Mouse (Mus musculus): ENCODE results near the gene Fas. TPM values are rescaled to one million over a fixed set of nuclear protein-coding genes. Genes with fewer than 3 reads are reported as not detected.

The Fas gene
- polyA plus RNA-seq, 1 experiment from 2014 or later, result 6.6 TPM

DNA sequence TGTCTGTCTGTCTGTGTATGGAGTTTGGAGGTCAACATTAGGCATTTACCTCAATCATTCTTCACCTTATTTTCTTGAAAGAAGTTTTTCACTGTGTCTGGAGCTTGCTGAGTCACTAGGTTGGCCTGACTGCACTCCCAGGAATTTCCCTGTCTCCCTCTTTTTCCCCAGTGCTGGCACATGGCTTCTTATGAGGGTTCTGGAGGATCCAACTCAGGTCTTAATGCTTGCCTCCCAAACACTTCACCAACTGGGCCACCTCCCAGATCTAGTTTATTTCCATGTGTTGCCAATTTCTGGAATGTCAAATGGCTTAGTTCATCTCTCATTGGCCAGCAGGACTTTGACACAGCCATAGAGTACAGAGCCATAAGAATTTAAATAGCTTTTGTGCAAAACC, 14.5 kb downstream of the Fas start:
- Histone ChIP-seq H3K36me3 (ENCODE audit: control insufficient read depth, insufficient read depth) (no peaks in the 10 kb centered on the region), H3K9me3 (replicated peaks; ENCODE audit: control insufficient read depth, low read length) (no peaks in the 10 kb centered on the region), H3K27me3 (ENCODE audit: control insufficient read depth, insufficient read depth, low read length) (no peaks in the 10 kb centered on the region), H3K9ac (ENCODE audit: low read length) (no peak overlapping the region), H3K4me2 (ENCODE audit: low read depth, low read length) (no peak overlapping the region), H3K4me1 (ENCODE audit: control insufficient read depth, insufficient read depth, low read length) (no peaks in the 10 kb centered on the region), H3K27ac (ENCODE audit: low read length) (no peak overlapping the region), H3K4me3 (ENCODE audit: low read length) (no peak overlapping the region)
- ATAC-seq (replicated peaks; ENCODE audit: extremely low read depth, insufficient read depth, low FRiP score), result no peak

DNA sequence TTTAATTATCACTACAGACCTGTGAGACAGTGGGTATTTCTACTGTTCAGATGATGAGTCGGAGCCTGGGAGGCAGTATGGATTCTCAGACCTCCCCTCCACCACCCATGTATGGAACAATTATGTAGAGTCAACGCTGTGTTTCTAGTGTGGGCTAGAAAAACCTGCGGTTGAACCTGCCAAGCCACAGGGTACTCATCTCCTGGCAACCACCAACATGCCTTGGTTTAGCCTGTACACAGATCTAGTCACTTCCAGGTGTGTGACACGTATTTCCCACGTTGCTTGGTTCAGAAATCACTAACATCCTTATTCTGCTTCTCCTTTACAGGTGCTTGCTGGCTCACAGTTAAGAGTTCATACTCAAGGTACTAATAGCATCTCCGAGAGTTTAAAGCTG, 16.3 kb downstream of the Fas start:
- no peaks in the 10 kb centered on the region for H3K9me3 ChIP-seq (replicated peaks; ENCODE audit: control insufficient read depth, low read length)
- H3K4me3 ChIP-seq (ENCODE audit: low read length), result no peak overlapping the region
- no peak overlapping the region for H3K27ac ChIP-seq (ENCODE audit: low read length)
- H3K27me3 ChIP-seq (ENCODE audit: control insufficient read depth, insufficient read depth, low read length), result no peaks in the 10 kb centered on the region
- H3K4me1 ChIP-seq (ENCODE audit: control insufficient read depth, insufficient read depth, low read length), result no peaks in the 10 kb centered on the region
- WGBS, result 74% methylated on average over 6 of the region's 6 CpGs
- H3K9ac ChIP-seq (ENCODE audit: low read length), result no peak overlapping the region
- no peak overlapping the region for H3K4me2 ChIP-seq (ENCODE audit: low read depth, low read length)
- H3K36me3 ChIP-seq (ENCODE audit: control insufficient read depth, insufficient read depth), result no peaks in the 10 kb centered on the region
- no peak for ATAC-seq (replicated peaks; ENCODE audit: extremely low read depth, insufficient read depth, low FRiP score)

DNA sequence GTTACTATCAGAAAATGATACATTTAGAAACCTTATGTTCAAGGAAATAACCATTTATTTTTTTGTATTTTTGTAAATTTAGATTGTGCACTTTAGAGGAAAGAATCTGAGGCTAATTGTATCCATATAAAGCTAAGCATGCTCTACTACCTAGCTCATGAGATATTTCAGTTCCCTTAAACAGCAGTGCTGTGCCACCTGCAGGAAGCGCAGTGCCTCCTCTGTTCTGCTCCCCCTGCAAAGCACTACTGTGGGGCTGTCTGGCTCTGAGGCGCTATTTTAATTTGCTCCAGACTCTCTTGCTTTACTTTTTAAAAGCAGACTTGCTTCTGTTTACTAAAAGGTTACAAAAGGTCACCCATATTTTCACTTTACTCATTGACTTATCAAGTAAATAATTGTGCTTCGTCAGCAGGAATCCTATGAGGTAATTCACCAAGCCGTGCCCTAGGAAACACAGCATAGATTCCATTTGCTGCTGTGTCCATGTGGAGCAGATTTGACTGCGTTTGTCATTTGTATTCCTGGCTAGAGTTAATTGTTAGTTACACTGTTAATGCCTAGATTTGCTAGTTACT, 21.8 kb downstream of the Fas start:
- no peak for ATAC-seq (replicated peaks; ENCODE audit: extremely low read depth, insufficient read depth, low FRiP score)
- H3K27me3 ChIP-seq (ENCODE audit: control insufficient read depth, insufficient read depth, low read length), result no peaks in the 10 kb centered on the region
- no peak overlapping the region for H3K27ac ChIP-seq (ENCODE audit: low read length)
- no peaks in the 10 kb centered on the region for H3K9me3 ChIP-seq (replicated peaks; ENCODE audit: control insufficient read depth, low read length)
- no peak overlapping the region for H3K4me3 ChIP-seq (ENCODE audit: low read length)
- 55% methylated on average over 5 of the region's 5 CpGs for WGBS
- no peak overlapping the region for H3K9ac ChIP-seq (ENCODE audit: low read length)
- H3K4me2 ChIP-seq (ENCODE audit: low read depth, low read length), result no peak overlapping the region
- no peaks in the 10 kb centered on the region for H3K4me1 ChIP-seq (ENCODE audit: control insufficient read depth, insufficient read depth, low read length)
- H3K36me3 ChIP-seq (ENCODE audit: control insufficient read depth, insufficient read depth), result no peaks in the 10 kb centered on the region

- H3K27ac ChIP-seq (ENCODE audit: low read length), result no peak overlapping the region
- H3K36me3 ChIP-seq (ENCODE audit: control insufficient read depth, insufficient read depth), result no peaks in the 10 kb centered on the region
- H3K27me3 ChIP-seq (ENCODE audit: control insufficient read depth, insufficient read depth, low read length), result no peaks in the 10 kb centered on the region
- 50% methylated on average over 3 of the region's 3 CpGs for WGBS
- H3K4me3 ChIP-seq (ENCODE audit: low read length), result no peak overlapping the region
- H3K9ac ChIP-seq (ENCODE audit: low read length), result no peak overlapping the region
- H3K4me1 ChIP-seq (ENCODE audit: control insufficient read depth, insufficient read depth, low read length), result no peaks in the 10 kb centered on the region
- H3K4me2 ChIP-seq (ENCODE audit: low read depth, low read length), result no peak overlapping the region
- no peak for ATAC-seq (replicated peaks; ENCODE audit: extremely low read depth, insufficient read depth, low FRiP score)
- no peaks in the 10 kb centered on the region for H3K9me3 ChIP-seq (replicated peaks; ENCODE audit: control insufficient read depth, low read length)
These were observed 37.6 kb downstream of the Fas start for GRCm38 (mm10) chr19:34328051-34328450.

DNA sequence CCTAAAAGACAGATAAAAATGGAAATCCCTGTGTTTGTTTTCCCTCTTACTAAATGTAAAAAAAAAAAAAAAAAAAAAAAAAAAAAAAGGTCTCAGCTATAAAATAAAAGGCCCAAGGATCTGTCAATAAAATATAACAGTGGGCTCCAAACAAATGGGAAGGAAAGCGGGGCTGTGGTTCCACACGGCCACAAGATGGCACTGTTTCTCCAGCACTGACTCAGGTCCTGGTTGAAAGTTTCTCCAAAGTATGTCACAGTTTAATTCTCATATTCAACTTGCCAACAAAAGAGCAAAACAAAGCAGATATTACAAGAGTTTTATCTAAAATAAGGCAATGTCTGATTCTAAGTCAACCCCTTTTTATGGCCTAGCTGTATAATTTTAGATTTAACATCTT, 43.8 kb downstream of the Fas start:
- no peak overlapping the region for H3K4me3 ChIP-seq (ENCODE audit: low read length)
- H3K9me3 ChIP-seq (replicated peaks; ENCODE audit: control insufficient read depth, low read length), result no peaks in the 10 kb centered on the region
- H3K9ac ChIP-seq (ENCODE audit: low read length), result no peak overlapping the region
- H3K36me3 ChIP-seq (ENCODE audit: control insufficient read depth, insufficient read depth), result no peaks in the 10 kb centered on the region
- ATAC-seq (replicated peaks; ENCODE audit: extremely low read depth, insufficient read depth, low FRiP score), result no peak
- no peaks in the 10 kb centered on the region for H3K27me3 ChIP-seq (ENCODE audit: control insufficient read depth, insufficient read depth, low read length)
- no peak overlapping the region for H3K4me2 ChIP-seq (ENCODE audit: low read depth, low read length)
- whole genome bisulfite sequencing, result 0% methylated on average over 2 of the region's 2 CpGs
- H3K4me1 ChIP-seq (ENCODE audit: control insufficient read depth, insufficient read depth, low read length), result no peaks in the 10 kb centered on the region
- no peak overlapping the region for H3K27ac ChIP-seq (ENCODE audit: low read length)

DNA sequence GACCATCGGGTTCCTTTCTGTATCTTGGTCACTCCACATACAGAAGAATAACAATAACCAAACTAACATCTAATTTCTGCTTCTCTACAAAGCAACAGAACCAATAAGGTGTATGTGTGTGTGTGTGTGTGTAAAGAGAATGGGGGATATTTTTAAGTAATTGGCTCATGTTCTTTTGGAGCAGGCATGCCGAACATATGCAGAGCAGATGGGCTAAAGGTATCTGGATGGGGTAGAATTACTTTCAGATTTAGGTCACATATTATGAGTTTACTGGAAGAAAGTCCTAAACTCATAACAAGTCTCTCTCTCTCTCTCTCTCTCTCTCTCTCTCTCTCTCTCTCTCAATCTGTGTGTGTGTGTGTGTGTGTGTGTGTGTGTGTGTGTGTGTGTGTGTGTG, 54.2 kb downstream of the Fas start:
- 77% methylated on average over 2 of the region's 2 CpGs for WGBS
- Histone ChIP-seq H3K36me3 (ENCODE audit: control insufficient read depth, insufficient read depth) (no peaks in the 10 kb centered on the region), H3K9ac (ENCODE audit: low read length) (no peak overlapping the region), H3K27ac (ENCODE audit: low read length) (no peak overlapping the region), H3K4me2 (ENCODE audit: low read depth, low read length) (no peak overlapping the region), H3K9me3 (replicated peaks; ENCODE audit: control insufficient read depth, low read length) (no peaks in the 10 kb centered on the region), H3K4me1 (ENCODE audit: control insufficient read depth, insufficient read depth, low read length) (peaks cover 13% of the 10 kb centered on the region), H3K27me3 (ENCODE audit: control insufficient read depth, insufficient read depth, low read length) (no peaks in the 10 kb centered on the region), H3K4me3 (ENCODE audit: low read length) (no peak overlapping the region)
- no peak for ATAC-seq (replicated peaks; ENCODE audit: extremely low read depth, insufficient read depth, low FRiP score)

DNA sequence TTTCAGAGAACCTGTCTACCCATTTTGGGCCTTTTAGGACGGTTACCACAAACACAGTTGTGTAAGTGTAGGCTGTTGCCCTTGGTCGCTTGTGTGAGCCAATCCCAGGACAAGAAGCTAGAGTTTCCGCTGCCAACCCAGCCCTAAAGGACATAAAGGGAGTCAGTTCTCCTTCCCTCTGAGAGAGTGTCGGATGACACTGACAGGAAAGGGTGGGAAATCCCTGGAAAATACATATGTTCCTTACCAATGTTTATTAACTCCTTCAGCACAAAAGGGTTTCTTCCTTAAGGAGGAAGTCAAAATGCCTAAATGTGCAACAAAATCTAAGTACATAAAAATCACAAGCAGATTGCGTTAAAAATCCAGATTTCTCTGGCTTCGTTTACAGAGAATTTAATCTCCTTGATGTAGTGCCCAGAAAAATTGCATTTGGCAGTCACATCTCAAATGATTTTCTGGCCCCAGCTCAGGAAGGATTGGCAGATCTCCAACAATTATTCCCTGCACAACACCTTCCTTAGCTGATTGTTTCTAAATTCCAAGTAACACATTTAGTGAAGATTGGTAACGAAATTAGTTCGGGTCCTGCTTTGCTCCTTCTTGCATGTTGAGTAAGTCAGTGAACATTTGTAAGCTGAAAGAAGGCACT, 55.3 kb downstream of the Fas start:
- H3K27ac ChIP-seq (ENCODE audit: low read length), result peak overlapping the region; percentile 58
- H3K4me2 ChIP-seq (ENCODE audit: low read depth, low read length), result peak overlapping the region; percentile 3; the same call in 1 of the 2 replicates
- 32% methylated on average over 8 of the region's 8 CpGs for WGBS
- no peak overlapping the region for H3K9ac ChIP-seq (ENCODE audit: low read length)
- no peaks in the 10 kb centered on the region for H3K27me3 ChIP-seq (ENCODE audit: control insufficient read depth, insufficient read depth, low read length)
- H3K4me1 ChIP-seq (ENCODE audit: control insufficient read depth, insufficient read depth, low read length), result peaks cover 13% of the 10 kb centered on the region
- no peaks in the 10 kb centered on the region for H3K36me3 ChIP-seq (ENCODE audit: control insufficient read depth, insufficient read depth)
- peak; percentile 45; the same call in 1 of the 2 replicates for ATAC-seq (replicated peaks; ENCODE audit: extremely low read depth, insufficient read depth, low FRiP score)
- H3K9me3 ChIP-seq (replicated peaks; ENCODE audit: control insufficient read depth, low read length), result no peaks in the 10 kb centered on the region
- no peak overlapping the region for H3K4me3 ChIP-seq (ENCODE audit: low read length)

DNA sequence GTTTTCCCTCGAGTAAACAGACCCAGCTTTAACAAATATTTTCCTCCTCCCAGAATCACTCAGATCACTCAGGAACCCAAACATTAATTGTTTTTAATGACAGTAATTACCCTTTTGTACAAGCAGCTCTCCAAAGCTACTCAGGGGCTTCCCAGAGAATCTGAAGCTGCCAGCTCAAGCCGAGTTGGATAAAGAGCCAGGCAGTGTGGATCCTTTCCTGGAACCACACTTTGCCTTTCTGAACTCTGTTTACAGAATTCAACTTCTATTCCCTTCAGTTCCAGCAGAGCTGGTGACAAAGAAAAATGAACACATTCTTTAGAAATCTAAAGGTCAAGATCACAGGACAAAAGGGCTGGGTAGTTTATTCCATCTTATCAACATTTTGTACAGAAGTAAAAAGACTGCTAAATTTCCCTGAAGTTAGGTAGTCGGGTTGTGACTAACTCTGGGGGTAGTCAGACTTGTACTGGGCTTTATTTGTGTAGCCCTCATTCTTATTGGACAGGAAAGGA, 62.9 kb downstream of the Fas start:
- H3K36me3 ChIP-seq (ENCODE audit: control insufficient read depth, insufficient read depth), result no peaks in the 10 kb centered on the region
- H3K27ac ChIP-seq (ENCODE audit: low read length), result no peak overlapping the region
- 35% methylated on average over 3 of the region's 3 CpGs for WGBS
- no peak for ATAC-seq (replicated peaks; ENCODE audit: extremely low read depth, insufficient read depth, low FRiP score)
- no peak overlapping the region for H3K9ac ChIP-seq (ENCODE audit: low read length)
- no peak overlapping the region for H3K4me2 ChIP-seq (ENCODE audit: low read depth, low read length)
- H3K4me3 ChIP-seq (ENCODE audit: low read length), result no peak overlapping the region
- no peaks in the 10 kb centered on the region for H3K27me3 ChIP-seq (ENCODE audit: control insufficient read depth, insufficient read depth, low read length)
- no peaks in the 10 kb centered on the region for H3K4me1 ChIP-seq (ENCODE audit: control insufficient read depth, insufficient read depth, low read length)
- H3K9me3 ChIP-seq (replicated peaks; ENCODE audit: control insufficient read depth, low read length), result no peaks in the 10 kb centered on the region

DNA sequence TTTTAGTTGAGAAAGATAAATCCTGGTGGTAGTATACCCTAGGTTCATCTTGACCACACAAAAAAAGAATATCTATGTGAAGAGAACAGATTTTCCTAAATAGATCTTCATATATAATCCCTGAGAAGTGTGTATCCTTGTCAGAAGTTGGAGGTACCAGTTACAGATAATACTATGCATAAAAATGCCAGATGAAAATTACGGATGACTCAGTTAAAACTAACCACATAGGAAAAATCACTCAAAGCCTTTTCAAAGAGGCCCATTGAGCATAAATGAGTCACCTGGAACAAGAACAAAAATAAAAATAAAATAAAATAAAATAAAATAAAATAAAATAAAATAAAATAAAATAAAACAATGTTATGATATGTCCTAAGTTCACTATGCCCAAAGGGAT, 72.2 kb downstream of the Fas start:
- Histone ChIP-seq H3K9ac (ENCODE audit: low read length) (no peak overlapping the region), H3K9me3 (replicated peaks; ENCODE audit: control insufficient read depth, low read length) (peaks cover 5% of the 10 kb centered on the region; the same call in 1 of the 2 replicates), H3K4me1 (ENCODE audit: control insufficient read depth, insufficient read depth, low read length) (no peaks in the 10 kb centered on the region), H3K27ac (ENCODE audit: low read length) (no peak overlapping the region), H3K4me2 (ENCODE audit: low read depth, low read length) (no peak overlapping the region), H3K27me3 (ENCODE audit: control insufficient read depth, insufficient read depth, low read length) (no peaks in the 10 kb centered on the region), H3K4me3 (ENCODE audit: low read length) (no peak overlapping the region), H3K36me3 (ENCODE audit: control insufficient read depth, insufficient read depth) (no peaks in the 10 kb centered on the region)
- WGBS, result 88% methylated on average over 1 of the region's 1 CpGs
- no peak for ATAC-seq (replicated peaks; ENCODE audit: extremely low read depth, insufficient read depth, low FRiP score)

All from heart, embryonic 16.5 days (tissue).